Comparison of ENCODE assay signal across 18 mouse cellular contexts in genomic region chr5:121526961-121527360, GRCm38 (mm10). TPM values are rescaled to one million over a fixed set of nuclear protein-coding genes. Genes with fewer than 3 reads are reported as not detected.
DNase-seq lines count a peak whose midpoint lies in the region; TF ChIP-seq lines count a peak whose summit lies in the region.
"Had no signal": no experiment of that assay in that cellular context is flagged by ENCODE, and none has a peak within 500 bp of the region (broad histone marks: within the 10 kb centered on the region; RNA-seq: fewer than 3 reads in every experiment).

No protein-coding gene starts in this region.

- peak overlapping the region; percentile 38 for H3K27ac ChIP-seq in heart, adult 2 months
- H3K27ac ChIP-seq in testis, adult 2 months (ENCODE audit: control insufficient read depth, insufficient read depth, low read depth, low read length) = no peak overlapping the region
- H3K27ac ChIP-seq in limb, embryonic 10.5 days = no peak overlapping the region
- H3K27ac ChIP-seq: embryonic facial prominence, embryonic 15.5 days; forebrain, embryonic 13.5 days; left cerebral cortex, adult 2 months; limb, embryonic 15.5 days; neural tube, embryonic 13.5 days had no signal

- DNase-seq in heart, adult 2 months = peak in 1 of 2 experiments; percentile 33
- no peak for DNase-seq in heart, postnatal 25 days (ENCODE audit: low spot score)
- DNase-seq in testis, postnatal 14 days (ENCODE audit: low spot score) = no peak
- DNase-seq in heart, postnatal 10 days = peak; percentile 27 to 41
- DNase-seq in kidney, adult 18-20 months = no peak
- DNase-seq in limb, embryonic 10.5 days (ENCODE audit: low spot score) = no peak
- DNase-seq: cerebellum, postnatal 36 days had no signal

- H3K36me3 ChIP-seq in heart, adult 2 months (ENCODE audit: control insufficient read depth, insufficient read depth, low read length) = no peaks in the 10 kb centered on the region
- H3K36me3 ChIP-seq in testis, adult 2 months (ENCODE audit: control insufficient read depth, insufficient read depth, low read length) = peaks cover 4% of the 10 kb centered on the region
- H3K36me3 ChIP-seq in limb, embryonic 10.5 days = peaks cover 93% of the 10 kb centered on the region

- no peak overlapping the region for H3K4me3 ChIP-seq in heart, adult 2 months
- peak overlapping the region; percentile 3; the same call in 1 of the 2 replicates for H3K4me3 ChIP-seq in testis, adult 2 months (ENCODE audit: control insufficient read depth, low read depth, low read length)
- H3K4me3 ChIP-seq in limb, embryonic 10.5 days = no peak overlapping the region
- H3K4me3 ChIP-seq: embryonic facial prominence, embryonic 15.5 days; forebrain, embryonic 13.5 days; left cerebral cortex, adult 2 months; limb, embryonic 15.5 days; neural tube, embryonic 13.5 days had no signal

- 53% methylated on average over 8 of the region's 8 CpGs for whole genome bisulfite sequencing in heart, adult 2 months
- WGBS in limb, embryonic 10.5 days = 71% methylated on average over 8 of the region's 8 CpGs

- no peaks in the 10 kb centered on the region for H3K9me3 ChIP-seq in limb, embryonic 10.5 days (replicated peaks)
- H3K9me3 ChIP-seq: embryonic facial prominence, embryonic 15.5 days; forebrain, embryonic 13.5 days; limb, embryonic 15.5 days; neural tube, embryonic 13.5 days had no signal

- H3K27me3 ChIP-seq in heart, adult 2 months (ENCODE audit: control insufficient read depth, insufficient read depth, low read length) = no peaks in the 10 kb centered on the region
- H3K27me3 ChIP-seq in testis, adult 2 months (ENCODE audit: control insufficient read depth, insufficient read depth, low read length) = no peaks in the 10 kb centered on the region
- H3K27me3 ChIP-seq in limb, embryonic 10.5 days (ENCODE audit: low read depth, poor library complexity, severe bottlenecking) = no peaks in the 10 kb centered on the region
- H3K27me3 ChIP-seq: embryonic facial prominence, embryonic 15.5 days; forebrain, embryonic 13.5 days; limb, embryonic 15.5 days; neural tube, embryonic 13.5 days had no signal

- TF ChIP-seq EP300 in heart, adult 2 months (IDR thresholded peaks at IDR 0.05; ENCODE audit: insufficient read depth, low read depth, low read length) = no peak

- no peaks in the 10 kb centered on the region for H3K79me2 ChIP-seq in heart, adult 2 months (replicated peaks; ENCODE audit: control insufficient read depth, insufficient read depth, low read length)

- no peak for TF ChIP-seq POLR2A in heart, adult 2 months (IDR thresholded peaks at IDR 0.05; ENCODE audit: insufficient read depth, low read depth, low read length)
- no peak for TF ChIP-seq POLR2A in testis, adult 2 months (IDR thresholded peaks at IDR 0.05; ENCODE audit: control insufficient read depth, low read depth, low read length)

- TF ChIP-seq CTCF in heart, adult 2 months (IDR thresholded peaks at IDR 0.05) = no peak
- no peak for TF ChIP-seq CTCF in testis, adult 2 months (IDR thresholded peaks at IDR 0.05; ENCODE audit: control insufficient read depth, insufficient read depth, insufficient replicate concordance, low read depth, low read length)

- no peak overlapping the region for H3K9ac ChIP-seq in heart, adult 2 months (ENCODE audit: low read depth, low read length)
- H3K9ac ChIP-seq: embryonic facial prominence, embryonic 15.5 days; forebrain, embryonic 13.5 days; limb, embryonic 15.5 days; neural tube, embryonic 13.5 days had no signal

- H3K4me1 ChIP-seq in heart, adult 2 months (ENCODE audit: control insufficient read depth, insufficient read depth, low read length) = no peaks in the 10 kb centered on the region; the same call in 1 of the 2 replicates
- H3K4me1 ChIP-seq in testis, adult 2 months (ENCODE audit: control insufficient read depth, insufficient read depth, low read length) = no peaks in the 10 kb centered on the region
- H3K4me1 ChIP-seq in limb, embryonic 10.5 days = no peaks in the 10 kb centered on the region
- H3K4me1 ChIP-seq: embryonic facial prominence, embryonic 15.5 days; forebrain, embryonic 13.5 days; limb, embryonic 15.5 days; neural tube, embryonic 13.5 days had no signal

- intact Hi-C loops in heart, adult 2 months (cut with DNase I) = no loop called here
- intact Hi-C loops in heart, postnatal 25 days (cut with DNase I) = no loop called here
- intact Hi-C loops in heart, postnatal 10 days (cut with DNase I) = no loop called here

RNA-seq across cellular contexts. Expression of gene Adam1a, which starts 18.3 kb away (rescaled TPM):
- total RNA-seq in heart, adult 2 months (2021) = 1 to 10 TPM; 1.0 to 2.5 TPM
- polyA plus RNA-seq in heart, adult 2 months (2012; rRNA removed) = 3.4 and 3.9 TPM in 2 replicates
- total RNA-seq in heart, postnatal 25 days (2021) = 1 to 10 TPM; 1.8 to 2.4 TPM
- 138 and 140 TPM in 2 replicates for polyA plus RNA-seq in testis, adult 2 months (2012; rRNA removed)
- 1 to 10 TPM; 2.4 to 2.8 TPM for total RNA-seq in heart, postnatal 10 days (2021)
- polyA plus RNA-seq in limb, embryonic 10.5 days (2016; fragmentation: Nextera tagmentation; extraction: Ambion mirVana) = 0.90 and 1.3 TPM in 2 replicates

RNA-seq across cellular contexts. Expression of gene Gm42878, which starts 18.3 kb away (rescaled TPM):
- under 1 TPM in 1 of 2 experiments, not detected in 1; 0.63 TPM for total RNA-seq in heart, adult 2 months (2021)
- 0.16 and 0.79 TPM in 2 replicates for polyA plus RNA-seq in heart, adult 2 months (2012; rRNA removed)
- total RNA-seq in heart, postnatal 25 days (2021) = not detected
- polyA plus RNA-seq in testis, adult 2 months (2012; rRNA removed) = 0.14 TPM in 1 of 2 replicates, not detected in the other
- not detected for total RNA-seq in heart, postnatal 10 days (2021)
- not detected in 2 replicates for polyA plus RNA-seq in limb, embryonic 10.5 days (2016; fragmentation: Nextera tagmentation; extraction: Ambion mirVana)
- polyA plus RNA-seq: CD4-positive, CD25-positive, alpha-beta regulatory T cell, adult 4 months; embryonic facial prominence, embryonic 15.5 days; forebrain, embryonic 13.5 days; kidney, embryonic 14.5 days; limb, embryonic 15.5 days; midbrain, embryonic 16.5 days; neural tube, embryonic 13.5 days; spleen, adult 2 months had no signal

RNA-seq across cellular contexts. Expression of gene Mapkapk5, which starts 18.7 kb away (rescaled TPM):
- total RNA-seq in heart, adult 2 months (2021) = 10 to 100 TPM; 79.8 to 84.2 TPM
- polyA plus RNA-seq in heart, adult 2 months (2012; rRNA removed) = 33.0 and 67.7 TPM in 2 replicates
- 10 to 100 TPM; 70.2 to 77.1 TPM for total RNA-seq in heart, postnatal 25 days (2021)
- 21.9 and 28.4 TPM in 2 replicates for polyA plus RNA-seq in testis, adult 2 months (2012; rRNA removed)
- total RNA-seq in heart, postnatal 10 days (2021) = 10 to 100 TPM; 56.6 to 58.1 TPM
- polyA plus RNA-seq in limb, embryonic 10.5 days (2016; fragmentation: Nextera tagmentation; extraction: Ambion mirVana) = 50.3 and 60.3 TPM in 2 replicates

RNA-seq across cellular contexts. Expression of gene Adam1b, which starts 23.7 kb away (rescaled TPM):
- not detected for total RNA-seq in heart, adult 2 months (2021)
- 0.04 TPM in 1 of 2 replicates, not detected in the other for polyA plus RNA-seq in heart, adult 2 months (2012; rRNA removed)
- total RNA-seq in heart, postnatal 25 days (2021) = not detected
- 79.7 and 85.1 TPM in 2 replicates for polyA plus RNA-seq in testis, adult 2 months (2012; rRNA removed)
- total RNA-seq in heart, postnatal 10 days (2021) = not detected
- polyA plus RNA-seq in limb, embryonic 10.5 days (2016; fragmentation: Nextera tagmentation; extraction: Ambion mirVana) = not detected in 2 replicates
- polyA plus RNA-seq: CD4-positive, CD25-positive, alpha-beta regulatory T cell, adult 4 months; embryonic facial prominence, embryonic 15.5 days; forebrain, embryonic 13.5 days; midbrain, embryonic 16.5 days; neural tube, embryonic 13.5 days; urinary bladder, adult 2 months had no signal

Comparison
In these comparisons a context has a peak if more than half of its experiments do, and no peak if none do; other contexts are left out.
1. DNase-seq: peak in heart, postnatal 10 days (2 of 2); none in heart, postnatal 25 days (single experiment), testis, postnatal 14 days (single experiment), kidney, adult 18-20 months (single experiment) and limb, embryonic 10.5 days (single experiment).